Mouse (Mus musculus) embryonic facial prominence, embryonic 15.5 days (tissue): Measurements from ENCODE around the gene Pola1. TPM values are rescaled to one million over a fixed set of nuclear protein-coding genes. Genes with fewer than 3 reads are reported as not detected.
A peak's percentile ranks its signal among the peaks of the same experiment; 100 is the strongest.

Source experiments
- ATAC-seq: fragments of 200-750 bp; cut with Nextera tagmentation; 2 replicates; pipeline ENCODE4 v1.8.0; 2017; ENCODE audit warnings: low read depth, moderate TSS enrichment; ENCODE audit not compliant: insufficient number of reproducible peaks, low FRiP score, low TSS enrichment
- H3K27ac ChIP-seq: fragments of 300-500 bp; sonication (generic); replicated peaks from 2 replicates; pipeline ENCODE4 v1.5.1; 2015; ENCODE audit warnings: mild to moderate bottlenecking, inconsistent platforms
- H3K27me3 ChIP-seq: fragments of 300-500 bp; sonication (generic); 2 replicates; pipeline ENCODE4 v1.6.1; 2015; ENCODE audit warnings: inconsistent platforms
- H3K36me3 ChIP-seq: fragments of 300-500 bp; sonication (generic); 2 replicates; pipeline ENCODE4 v1.6.1; 2015; ENCODE audit warnings: mild to moderate bottlenecking, inconsistent platforms
- H3K4me1 ChIP-seq: fragments of 300-500 bp; sonication (generic); 2 replicates; pipeline ENCODE4 v1.6.1; 2015; ENCODE audit warnings: inconsistent platforms
- H3K4me2 ChIP-seq: fragments of 300-500 bp; sonication (generic); replicated peaks from 2 replicates; pipeline ENCODE4 v1.6.1; 2015; ENCODE audit warnings: mild to moderate bottlenecking, inconsistent platforms
- H3K4me3 ChIP-seq: fragments of 300-500 bp; sonication (generic); replicated peaks from 2 replicates; pipeline ENCODE4 v1.5.1; 2015; ENCODE audit warnings: mild to moderate bottlenecking, inconsistent platforms
- H3K9ac ChIP-seq: fragments of 300-500 bp; sonication (generic); 2 replicates; pipeline ENCODE4 v1.6.1; 2015; ENCODE audit warnings: inconsistent platforms
- H3K9me3 ChIP-seq: fragments of 300-500 bp; sonication (generic); replicated peaks from 2 replicates; pipeline ENCODE4 v1.6.1; 2016; ENCODE audit warnings: inconsistent platforms
- WGBS: fragments of 180-500 bp; shearing (Covaris S2); methylation state at CpG from one replicate; pipeline ENCODE4 v1.1.7; 2015; 5-methylcytosine and 5-hydroxymethylcytosine counted together
- polyA plus RNA-seq: library from polyadenylated mRNA; unstranded; fragments of >200 nt; fragmentation: Nextera tagmentation; extraction: Ambion mirVana; gene quantifications from 2 replicates; pipeline ENCODE4 v1.2.1, GENCODE M21; 2015

The Pola1 gene
- polyA plus RNA-seq, 1 experiment from 2014 or later = 15.6 TPM

DNA sequence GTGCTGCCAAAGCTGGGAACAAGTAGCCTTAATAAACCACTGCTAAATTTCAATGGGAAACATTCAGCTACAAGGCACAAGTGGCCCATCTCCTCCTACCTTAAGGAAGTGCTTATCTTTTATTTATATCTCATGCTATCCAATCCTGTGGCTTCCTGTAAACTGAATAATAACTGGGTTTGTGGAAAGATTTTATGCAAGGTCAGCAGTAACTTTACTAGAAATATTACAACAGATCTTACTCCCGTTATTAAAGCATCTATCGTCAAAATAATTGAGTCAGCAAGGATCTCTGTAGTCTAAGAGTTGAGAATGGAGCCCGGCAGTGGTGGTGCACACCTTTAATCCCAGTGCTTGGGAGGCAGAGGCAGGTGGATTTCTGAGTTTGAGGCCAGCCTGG is 11.6 kb upstream of the Pola1 start:
- H3K36me3 ChIP-seq = no peaks in the 10 kb centered on the region
- no peaks in the 10 kb centered on the region for H3K27me3 ChIP-seq
- H3K4me2 ChIP-seq = no peak overlapping the region
- ATAC-seq = no peak
- H3K4me1 ChIP-seq = no peaks in the 10 kb centered on the region
- no peak overlapping the region for H3K9ac ChIP-seq
- no peak overlapping the region for H3K27ac ChIP-seq
- 77% methylated on average over 3 of the region's 3 CpGs for WGBS
- H3K4me3 ChIP-seq = no peak overlapping the region
- H3K9me3 ChIP-seq = no peaks in the 10 kb centered on the region

- WGBS = 76% methylated on average over 2 of the region's 2 CpGs
- Histone ChIP-seq H3K4me3 (no peak overlapping the region), H3K27me3 (no peaks in the 10 kb centered on the region), H3K9ac (no peak overlapping the region), H3K4me1 (no peaks in the 10 kb centered on the region), H3K36me3 (no peaks in the 10 kb centered on the region), H3K27ac (no peak overlapping the region), H3K4me2 (no peak overlapping the region), H3K9me3 (no peaks in the 10 kb centered on the region)
- ATAC-seq = no peak
Measured at GRCm38 (mm10) chrX:93634861-93635375, 3.0 kb upstream of the Pola1 start.

DNA sequence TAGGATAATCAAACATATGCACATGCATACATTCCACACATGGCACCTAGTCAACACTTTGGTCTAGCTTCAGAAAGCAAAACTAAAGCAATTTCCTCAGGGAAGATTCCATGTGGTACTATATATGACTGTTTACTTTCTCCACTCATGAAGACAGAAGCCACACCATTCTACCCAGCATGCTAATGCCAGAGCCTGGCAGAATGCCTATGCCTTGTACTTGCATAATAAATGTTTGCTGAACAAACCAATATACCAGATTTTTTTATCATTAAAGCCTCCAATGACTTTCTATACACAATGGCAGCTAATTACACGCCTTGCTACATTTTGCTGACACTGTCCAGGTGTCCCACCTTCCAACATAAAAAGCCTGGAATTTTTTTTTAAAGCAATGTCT is 1.7 kb downstream of the Pola1 start:
- no peak for ATAC-seq
- no peak overlapping the region for H3K9ac ChIP-seq
- WGBS = 71% methylated on average over 1 of the region's 1 CpGs
- H3K4me1 ChIP-seq = no peaks in the 10 kb centered on the region
- H3K27ac ChIP-seq = no peak overlapping the region
- no peaks in the 10 kb centered on the region for H3K27me3 ChIP-seq
- H3K4me2 ChIP-seq = peak overlapping the region; percentile 48; the same call in 1 of the 2 replicates
- H3K36me3 ChIP-seq = no peaks in the 10 kb centered on the region
- no peaks in the 10 kb centered on the region for H3K9me3 ChIP-seq
- no peak overlapping the region for H3K4me3 ChIP-seq

- Histone ChIP-seq H3K4me3 (no peak overlapping the region), H3K9ac (no peak overlapping the region), H3K4me1 (no peaks in the 10 kb centered on the region), H3K9me3 (no peaks in the 10 kb centered on the region), H3K4me2 (no peak overlapping the region), H3K36me3 (no peaks in the 10 kb centered on the region), H3K27ac (no peak overlapping the region), H3K27me3 (no peaks in the 10 kb centered on the region)
- 94% methylated on average over 1 of the region's 1 CpGs for WGBS
- no peak for ATAC-seq
Measured at GRCm38 (mm10) chrX:93602214-93602613, 29.7 kb downstream of the Pola1 start.

DNA sequence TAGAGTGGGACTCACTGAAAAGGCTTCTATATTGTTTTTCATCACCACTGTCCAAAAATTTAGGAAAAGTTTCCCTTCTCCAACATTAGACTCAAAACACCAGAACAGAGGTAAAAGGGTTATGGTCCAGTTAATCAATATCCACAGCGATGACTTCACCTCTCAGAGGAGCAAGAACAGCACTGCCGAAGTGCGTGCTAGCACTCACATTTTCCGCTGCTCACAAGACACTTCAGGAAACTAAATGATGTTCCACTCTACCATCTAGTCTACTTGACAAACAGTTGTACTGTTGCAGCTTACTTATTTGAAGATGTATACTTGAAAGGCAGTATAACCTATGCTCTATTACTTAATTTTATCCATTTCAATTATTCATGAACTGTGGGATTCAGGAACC is 37.7 kb downstream of the Pola1 start:
- no peaks in the 10 kb centered on the region for H3K36me3 ChIP-seq

GRCm38 (mm10) chrX:93580931-93581330 is 51.0 kb downstream of the Pola1 start:
- no peaks in the 10 kb centered on the region for H3K36me3 ChIP-seq
- no peak overlapping the region for H3K27ac ChIP-seq
- 86% methylated on average over 2 of the region's 2 CpGs for WGBS
- no peak for ATAC-seq
- H3K9ac ChIP-seq = no peak overlapping the region
- no peaks in the 10 kb centered on the region for H3K4me1 ChIP-seq
- no peaks in the 10 kb centered on the region for H3K27me3 ChIP-seq
- H3K4me2 ChIP-seq = no peak overlapping the region
- H3K4me3 ChIP-seq = no peak overlapping the region
- H3K9me3 ChIP-seq = no peaks in the 10 kb centered on the region

More for the DNA sequence above, 37.7 kb downstream of the Pola1 start:
- no peak overlapping the region for H3K27ac ChIP-seq
- H3K4me2 ChIP-seq = no peak overlapping the region
- no peak overlapping the region for H3K9ac ChIP-seq
- 97% methylated on average over 4 of the region's 4 CpGs for WGBS
- H3K4me3 ChIP-seq = no peak overlapping the region
- H3K27me3 ChIP-seq = no peaks in the 10 kb centered on the region
- no peak for ATAC-seq
- H3K4me1 ChIP-seq = no peaks in the 10 kb centered on the region
- H3K9me3 ChIP-seq = no peaks in the 10 kb centered on the region

DNA sequence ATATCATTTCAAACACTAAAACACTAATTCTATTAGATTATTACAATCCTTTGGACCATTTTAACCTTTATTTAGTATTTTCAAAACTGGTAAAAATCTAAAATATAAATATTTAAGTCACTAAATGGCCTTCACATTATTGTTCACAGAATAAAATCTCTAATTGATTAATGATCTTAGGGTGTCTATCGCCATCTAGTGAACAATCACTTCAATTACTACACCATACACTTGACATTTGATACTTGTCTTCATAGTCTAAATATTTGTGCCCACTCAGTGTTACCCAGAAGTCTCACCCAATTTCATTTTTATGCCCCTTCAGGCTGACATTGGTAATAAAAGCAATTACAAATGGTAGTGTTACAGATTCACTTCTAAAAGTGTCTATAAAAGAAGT is 74.8 kb downstream of the Pola1 start:
- Histone ChIP-seq H3K4me1 (no peaks in the 10 kb centered on the region), H3K4me2 (no peak overlapping the region), H3K27ac (no peak overlapping the region), H3K36me3 (no peaks in the 10 kb centered on the region), H3K9ac (no peak overlapping the region), H3K27me3 (no peaks in the 10 kb centered on the region), H3K4me3 (no peak overlapping the region), H3K9me3 (no peaks in the 10 kb centered on the region)
- no peak for ATAC-seq
- 50% methylated on average over 1 of the region's 1 CpGs for WGBS

GRCm38 (mm10) chrX:93539779-93540178 is 92.2 kb downstream of the Pola1 start:
- WGBS = 79% methylated on average over 2 of the region's 2 CpGs
- H3K9me3 ChIP-seq = no peaks in the 10 kb centered on the region
- no peaks in the 10 kb centered on the region for H3K4me1 ChIP-seq
- no peak overlapping the region for H3K27ac ChIP-seq
- no peak for ATAC-seq
- no peak overlapping the region for H3K4me2 ChIP-seq
- H3K36me3 ChIP-seq = no peaks in the 10 kb centered on the region
- no peaks in the 10 kb centered on the region for H3K27me3 ChIP-seq
- no peak overlapping the region for H3K9ac ChIP-seq
- no peak overlapping the region for H3K4me3 ChIP-seq

DNA sequence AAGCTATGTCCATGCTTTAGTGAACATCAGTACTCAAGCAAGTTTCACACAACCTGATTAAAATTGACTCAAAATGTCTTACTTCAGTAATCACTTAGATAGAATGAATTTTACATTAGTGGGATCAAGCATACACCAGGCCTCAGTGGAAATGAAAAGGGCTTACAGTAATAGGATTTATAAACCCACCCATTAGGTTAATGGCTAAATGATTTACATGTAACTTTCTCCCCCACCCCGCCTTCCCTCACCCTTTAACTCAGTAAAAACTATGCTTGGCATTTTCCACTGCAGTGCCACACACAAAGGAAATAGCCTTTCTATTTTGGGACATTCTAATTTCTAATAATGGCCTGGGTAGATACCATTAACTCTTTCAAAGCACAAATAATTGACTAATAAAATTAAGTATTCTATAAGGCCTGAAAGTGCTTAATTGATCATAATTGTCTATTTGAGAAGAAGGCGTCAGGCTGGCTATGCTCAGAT is 129.0 kb downstream of the Pola1 start:
- Histone ChIP-seq H3K9me3 (no peaks in the 10 kb centered on the region), H3K4me1 (no peaks in the 10 kb centered on the region), H3K27me3 (no peaks in the 10 kb centered on the region), H3K36me3 (no peaks in the 10 kb centered on the region), H3K9ac (no peak overlapping the region), H3K4me3 (no peak overlapping the region), H3K27ac (no peak overlapping the region), H3K4me2 (no peak overlapping the region)
- ATAC-seq = no peak
- 68% methylated on average over 2 of the region's 2 CpGs for WGBS

- H3K4me1 ChIP-seq = no peaks in the 10 kb centered on the region
- no peaks in the 10 kb centered on the region for H3K27me3 ChIP-seq
- no peak for ATAC-seq
- no peak overlapping the region for H3K4me2 ChIP-seq
- 58% methylated on average over 6 of the region's 6 CpGs for WGBS
- H3K4me3 ChIP-seq = no peak overlapping the region
- H3K36me3 ChIP-seq = no peaks in the 10 kb centered on the region
- no peak overlapping the region for H3K27ac ChIP-seq
- H3K9ac ChIP-seq = no peak overlapping the region
- H3K9me3 ChIP-seq = no peaks in the 10 kb centered on the region
Measured at GRCm38 (mm10) chrX:93497597-93497996, 134.4 kb downstream of the Pola1 start.

GRCm38 (mm10) chrX:93465711-93466110 is 166.2 kb downstream of the Pola1 start:
- 45% methylated on average over 1 of the region's 1 CpGs for WGBS
- Histone ChIP-seq H3K27ac (no peak overlapping the region), H3K27me3 (no peaks in the 10 kb centered on the region), H3K9ac (no peak overlapping the region), H3K4me2 (no peak overlapping the region), H3K4me3 (no peak overlapping the region), H3K4me1 (no peaks in the 10 kb centered on the region), H3K36me3 (no peaks in the 10 kb centered on the region), H3K9me3 (no peaks in the 10 kb centered on the region)
- no peak for ATAC-seq

DNA sequence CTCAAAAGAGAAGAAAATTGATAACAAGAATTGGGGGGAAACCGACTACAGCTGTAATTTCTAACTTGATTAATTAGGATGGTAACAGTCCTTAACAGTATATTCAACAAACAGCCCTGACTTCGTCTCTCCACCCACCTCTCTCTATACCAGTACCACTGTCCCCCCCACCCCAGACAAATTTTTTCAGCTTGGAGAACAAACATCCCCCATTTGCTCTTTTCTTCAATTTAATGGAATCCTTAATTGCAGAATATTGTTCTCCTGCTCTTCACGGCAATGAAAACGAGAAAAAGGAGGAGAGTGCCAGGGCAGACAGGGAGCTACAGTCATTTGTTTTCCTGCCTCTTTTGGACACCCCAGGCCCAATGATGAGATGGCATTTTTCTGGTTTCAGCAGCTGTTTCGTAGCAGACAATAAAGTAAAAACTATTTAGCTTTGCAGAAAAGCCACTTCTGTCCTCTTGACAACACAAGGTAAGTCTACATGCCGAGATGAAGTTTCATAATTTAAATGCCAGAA is 202.2 kb downstream of the Pola1 start:
- no peaks in the 10 kb centered on the region for H3K4me1 ChIP-seq
- no peak overlapping the region for H3K4me2 ChIP-seq
- H3K27me3 ChIP-seq = no peaks in the 10 kb centered on the region
- no peaks in the 10 kb centered on the region for H3K9me3 ChIP-seq
- no peak overlapping the region for H3K9ac ChIP-seq
- WGBS = 74% methylated on average over 6 of the region's 6 CpGs
- no peaks in the 10 kb centered on the region for H3K36me3 ChIP-seq
- ATAC-seq = no peak
- H3K27ac ChIP-seq = no peak overlapping the region
- H3K4me3 ChIP-seq = no peak overlapping the region
